Mouse (Mus musculus) lung, adult 10 weeks (tissue): ENCODE data around the gene Cnot10. TPM values are rescaled to one million over a fixed set of nuclear protein-coding genes. Genes with fewer than 3 reads are reported as not detected.

ENCODE experiments used
- polyA plus RNA-seq: library from polyadenylated mRNA; stranded (reverse); fragments of 350-450 nt; fragmentation: Illumina TruSeq; extraction: RNeasy Lipid Tissue Mini Kit (QIAGEN cat#74804); gene quantifications from one replicate; pipeline ENCODE4 v1.2.3, GENCODE M21; 2014; ENCODE audit warnings: low read depth, low replicate concordance; ENCODE audit not compliant: insufficient read depth

Cnot10 gene
- polyA plus RNA-seq: 19.4 TPM

GRCm38 (mm10) chr9:114639839-114640646, at the start of gene Cnot10:
TSS of gene Cnot10 (minus strand) at chr9:114640184.

DNA sequence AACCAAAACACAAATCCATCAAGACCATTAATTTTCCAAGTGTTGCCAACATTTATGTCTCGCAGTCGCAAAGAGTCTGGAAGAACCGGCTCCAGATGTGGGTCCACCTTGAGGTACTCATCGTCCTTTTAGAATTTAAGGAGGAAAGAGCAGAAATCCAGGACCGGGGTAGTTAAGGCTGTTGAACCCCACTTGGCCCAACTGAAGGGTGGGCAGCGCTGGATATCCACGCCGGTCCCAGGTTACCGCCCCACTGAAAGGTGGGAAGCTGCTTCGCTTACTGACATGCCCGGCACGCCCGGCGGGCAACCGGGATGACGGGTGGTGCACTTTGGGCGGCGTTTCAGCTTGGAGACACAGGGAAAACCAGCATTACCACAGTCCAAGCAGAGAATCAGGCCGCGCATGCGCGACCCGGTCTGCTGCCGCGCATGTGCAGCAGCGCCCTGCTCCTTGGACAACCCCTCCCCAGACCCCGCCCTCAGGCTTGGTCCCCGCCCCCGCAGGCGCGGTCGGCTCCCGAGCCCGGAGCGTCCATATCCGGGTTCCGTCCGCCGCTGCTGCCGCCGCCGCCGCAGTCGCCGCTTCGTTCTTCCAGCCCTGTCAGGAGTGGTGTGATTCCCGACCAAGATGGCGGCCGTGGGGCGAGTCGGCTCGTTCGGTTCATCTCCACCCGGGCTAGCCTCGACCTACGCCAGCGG, 48.4 kb upstream of the Cnot10 start, which contains the start of gene Dync1li1:
TSS of gene Dync1li1 (plus strand) at position 539 of the 701 bp plus-strand sequence.

GRCm38 (mm10) chr9:114563761-114564606, 76.0 kb downstream of the Cnot10 start, which contains the start of gene Trim71:
TSS of gene Trim71 (minus strand) at chr9:114564369.

Other genes starting within 250 kb of the Cnot10 start
- 64.5 TPM for gene Crtap, start 249.5 kb downstream of the Cnot10 start, polyA plus RNA-seq
- gene Glb1, start 239.1 kb downstream of the Cnot10 start, polyA plus RNA-seq: 11.0 TPM
- 1.1 TPM for gene Tmppe, start 239.1 kb downstream of the Cnot10 start, polyA plus RNA-seq
- 0.21 TPM for gene Ccr4, start 135.3 kb downstream of the Cnot10 start, polyA plus RNA-seq
- gene C130032M10Rik, start 124.5 kb downstream of the Cnot10 start, polyA plus RNA-seq: not detected
- not detected for gene Trim71, start 75.8 kb downstream of the Cnot10 start, polyA plus RNA-seq
- gene Dync1li1, start 48.6 kb upstream of the Cnot10 start, polyA plus RNA-seq: 20.0 TPM
- 60.5 TPM for gene Cmtm6, start 90.9 kb upstream of the Cnot10 start, polyA plus RNA-seq
- gene Cmtm7, start 141.7 kb upstream of the Cnot10 start, polyA plus RNA-seq: 45.7 TPM
- gene Cmtm8, start 204.0 kb upstream of the Cnot10 start, polyA plus RNA-seq: 68.0 TPM